Mouse (Mus musculus) kidney, postnatal 0 days (tissue): ENCODE measurements at regions not wholly inside any gene's neighbourhood (a gene's known extent, or its start where the extent isn't known, plus 50 kb on each side); places are given as distances from the start of the nearest gene placed in this dataset.

ENCODE experiments used
- ATAC-seq: fragments of 200-750 bp; cut with Nextera tagmentation; replicated peaks from 2 replicates; pipeline ENCODE4 v1.8.0; 2017; ENCODE audit warnings: low read depth, moderate number of reproducible peaks, moderate TSS enrichment, moderate library complexity; ENCODE audit not compliant: low FRiP score
- DNase-seq: peaks from one replicate; pipeline ENCODE4 v3.0.0-alpha.2; 2016; ENCODE audit warnings: low spot score
- H3K27ac ChIP-seq: fragments of 300-500 bp; sonication (generic); 2 replicates; pipeline ENCODE4 v1.5.1; 2014; ENCODE audit warnings: mild to moderate bottlenecking
- H3K27me3 ChIP-seq: fragments of 300-500 bp; sonication (generic); 2 replicates; pipeline ENCODE4 v1.6.1; 2014; ENCODE audit warnings: low read length, mixed read lengths; ENCODE audit not compliant: insufficient read depth
- H3K36me3 ChIP-seq: fragments of 300-500 bp; sonication (generic); 2 replicates; pipeline ENCODE4 v1.6.1; 2014; ENCODE audit warnings: low read length, mixed read lengths; ENCODE audit not compliant: insufficient read depth
- H3K4me1 ChIP-seq: fragments of 300-500 bp; sonication (generic); replicated peaks from 2 replicates; pipeline ENCODE4 v1.6.1; 2014; ENCODE audit warnings: antibody characterized with exemption, low read length, mixed read lengths; ENCODE audit not compliant: insufficient read depth
- H3K4me2 ChIP-seq: fragments of 300-500 bp; sonication (generic); 2 replicates; pipeline ENCODE4 v1.6.1; 2014; ENCODE audit warnings: mild to moderate bottlenecking, low read length, moderate library complexity, mixed read lengths
- H3K4me3 ChIP-seq: fragments of 300-500 bp; sonication (generic); replicated peaks from 2 replicates; pipeline ENCODE4 v1.5.1; 2014; ENCODE audit warnings: low read depth, low read length
- H3K9ac ChIP-seq: fragments of 300-500 bp; sonication (generic); 2 replicates; pipeline ENCODE4 v1.6.1; 2014; ENCODE audit warnings: low read depth, low read length
- H3K9me3 ChIP-seq: fragments of 300-500 bp; sonication (generic); replicated peaks from 2 replicates; pipeline ENCODE4 v1.6.1; 2016; ENCODE audit warnings: low read length, inconsistent platforms, mixed read lengths
- CTCF ChIP-seq: IDR thresholded peaks from 2 replicates; pipeline ENCODE4 v1.5.1; 2016; ENCODE audit warnings: antibody characterized with exemption, low read depth, mild to moderate bottlenecking, moderate library complexity
- WGBS: fragments of 180-500 bp; shearing (Covaris S2); extraction: QIAGEN DNeasy Blood & Tissue Kit; methylation state at CpG from one replicate; pipeline ENCODE4 v1.1.7; 2014; 5-methylcytosine and 5-hydroxymethylcytosine counted together

DNA sequence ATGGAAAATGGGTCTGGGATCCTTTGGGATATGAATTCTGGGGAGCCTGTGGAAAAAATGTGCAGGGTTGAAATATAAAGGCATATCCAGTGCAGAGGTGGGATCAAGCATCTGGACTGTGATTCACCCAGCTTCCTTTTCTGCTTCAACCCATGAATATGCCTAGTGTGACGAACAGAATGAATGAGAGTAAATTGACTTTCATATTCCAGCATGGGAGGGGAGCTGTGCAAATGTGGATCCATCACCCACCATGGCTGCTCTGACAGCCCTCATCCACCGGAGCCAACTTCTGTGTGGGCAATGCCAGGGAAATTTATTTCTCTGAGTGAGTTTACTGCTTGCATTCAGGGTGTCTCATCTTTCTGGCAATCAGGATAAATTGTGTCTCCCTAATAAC lies 265.8 kb downstream of the Wdr20rt start:
- Histone ChIP-seq H3K9ac (no peak overlapping the region), H3K4me2 (no peak overlapping the region), H3K27me3 (no peaks in the 10 kb centered on the region), H3K4me3 (no peak overlapping the region), H3K36me3 (no peaks in the 10 kb centered on the region), H3K9me3 (no peaks in the 10 kb centered on the region), H3K4me1 (no peaks in the 10 kb centered on the region), H3K27ac (no peak overlapping the region)
- no peak for TF ChIP-seq CTCF
- ATAC-seq, result no peak
- 57% methylated on average over 2 of the region's 2 CpGs for WGBS
- DNase-seq, result no peak

DNA sequence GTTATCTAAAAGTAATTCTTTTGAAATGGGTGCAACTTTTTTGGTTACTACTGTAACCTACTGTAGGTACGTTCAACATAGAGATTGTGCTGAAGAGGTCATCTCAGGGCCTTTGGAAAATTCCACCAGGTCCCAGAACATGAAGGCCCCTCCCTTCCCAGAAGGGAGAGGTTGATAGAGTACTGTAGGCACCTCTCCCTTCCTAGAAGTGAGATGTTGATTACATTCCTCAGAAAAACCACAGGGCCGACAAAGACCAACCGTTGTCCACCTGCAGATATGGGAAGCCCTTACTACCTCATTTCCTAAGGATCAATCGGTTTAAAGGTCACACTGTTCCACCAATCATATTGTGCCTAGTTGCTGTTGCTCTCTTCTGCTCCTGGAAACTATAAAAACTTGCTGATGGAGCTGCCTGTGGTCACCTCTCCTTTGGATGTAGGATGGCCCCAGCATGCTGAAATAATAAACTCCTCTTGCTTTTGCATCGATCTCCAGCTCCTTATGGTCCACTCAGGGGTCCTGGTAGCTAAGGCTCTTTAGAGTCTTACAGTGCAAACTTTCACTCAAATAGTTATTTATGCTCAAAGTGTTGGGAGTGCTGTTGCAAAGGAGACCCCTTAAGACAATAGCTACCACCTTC lies 269.2 kb downstream of the Wdr20rt start:
- no peak for TF ChIP-seq CTCF
- ATAC-seq, result no peak

DNA sequence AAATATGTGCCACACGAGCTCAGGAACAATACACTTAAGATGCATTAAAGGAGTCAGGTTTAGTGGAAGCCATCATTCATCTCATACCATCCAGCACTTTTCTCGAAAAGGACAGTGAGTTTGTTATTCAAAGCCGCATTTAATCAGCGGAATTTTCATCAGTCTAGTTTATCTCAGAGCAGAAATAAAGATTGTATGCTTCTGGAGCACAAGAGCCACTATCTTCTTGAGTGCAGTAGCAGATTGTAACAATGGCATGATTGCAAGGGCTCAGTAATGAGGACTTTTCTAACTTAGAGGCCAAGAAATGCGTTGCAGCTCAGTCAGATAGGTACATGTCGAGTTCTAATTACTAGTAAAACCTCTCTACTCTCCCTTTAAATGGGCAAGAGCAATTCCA lies 271.3 kb downstream of the Wdr20rt start:
- Histone ChIP-seq H3K9ac (no peak overlapping the region), H3K9me3 (no peaks in the 10 kb centered on the region), H3K27me3 (no peaks in the 10 kb centered on the region), H3K27ac (no peak overlapping the region), H3K4me2 (no peak overlapping the region), H3K4me3 (no peak overlapping the region), H3K36me3 (no peaks in the 10 kb centered on the region), H3K4me1 (no peaks in the 10 kb centered on the region)
- no peak for ATAC-seq
- no peak for DNase-seq
- WGBS, result 60% methylated on average over 6 of the region's 6 CpGs
- no peak for TF ChIP-seq CTCF

More for the DNA sequence above, 269.2 kb downstream of the Wdr20rt start:
- Histone ChIP-seq H3K9me3 (no peaks in the 10 kb centered on the region), H3K36me3 (no peaks in the 10 kb centered on the region), H3K4me2 (no peak overlapping the region), H3K4me1 (no peaks in the 10 kb centered on the region), H3K27me3 (no peaks in the 10 kb centered on the region), H3K9ac (no peak overlapping the region), H3K27ac (no peak overlapping the region), H3K4me3 (no peak overlapping the region)
- WGBS, result 90% methylated on average over 5 of the region's 5 CpGs
- DNase-seq, result no peak

DNA sequence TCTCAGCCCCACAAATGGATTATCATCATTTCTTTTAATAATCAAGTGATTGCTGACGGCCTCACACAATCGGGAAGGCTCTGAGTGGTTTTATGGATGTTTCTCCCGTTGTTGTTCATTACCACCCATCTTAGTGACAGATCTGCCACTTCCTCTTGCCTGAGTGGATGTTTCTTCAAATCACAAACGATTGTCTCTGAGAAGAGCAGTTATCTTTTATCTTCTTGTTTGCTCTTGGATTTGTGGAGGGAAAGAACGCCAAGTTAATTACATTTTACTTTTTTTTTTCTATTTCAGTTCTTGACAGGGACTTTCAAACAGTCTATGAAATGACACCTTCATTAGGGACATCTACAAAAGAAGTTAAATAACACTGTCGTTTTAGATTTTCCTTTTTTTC lies 272.3 kb downstream of the Wdr20rt start:
- Histone ChIP-seq H3K36me3 (no peaks in the 10 kb centered on the region), H3K27ac (no peak overlapping the region), H3K9ac (no peak overlapping the region), H3K9me3 (no peaks in the 10 kb centered on the region), H3K4me3 (no peak overlapping the region), H3K27me3 (no peaks in the 10 kb centered on the region), H3K4me2 (no peak overlapping the region), H3K4me1 (no peaks in the 10 kb centered on the region)
- no peak for TF ChIP-seq CTCF
- ATAC-seq, result no peak
- WGBS, result 51% methylated on average over 6 of the region's 6 CpGs
- no peak for DNase-seq

DNA sequence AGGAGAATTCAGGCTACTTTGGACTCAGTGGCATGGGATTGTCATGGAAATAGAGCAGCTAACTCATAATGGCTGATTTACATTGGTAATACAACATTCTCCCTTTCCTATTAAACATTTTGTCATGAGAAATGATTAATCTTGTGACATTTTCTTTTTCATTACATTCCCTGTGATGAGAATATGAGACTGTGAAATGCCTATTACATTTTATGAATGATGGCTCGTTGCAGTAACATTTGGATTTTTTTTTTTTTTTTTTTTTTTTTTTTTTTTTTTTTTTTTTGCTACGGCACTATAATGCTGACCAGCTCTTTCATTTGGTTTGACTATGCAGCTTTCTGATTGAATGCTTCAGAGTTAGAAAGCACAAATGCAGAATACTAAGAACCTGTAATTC lies 276.1 kb downstream of the Wdr20rt start:
- Histone ChIP-seq H3K9me3 (no peaks in the 10 kb centered on the region), H3K27ac (no peak overlapping the region), H3K9ac (no peak overlapping the region), H3K4me2 (no peak overlapping the region), H3K27me3 (no peaks in the 10 kb centered on the region), H3K4me3 (no peak overlapping the region), H3K36me3 (no peaks in the 10 kb centered on the region), H3K4me1 (no peaks in the 10 kb centered on the region)
- 80% methylated on average over 2 of the region's 2 CpGs for WGBS
- DNase-seq, result no peak
- ATAC-seq, result no peak
- TF ChIP-seq CTCF, result no peak

DNA sequence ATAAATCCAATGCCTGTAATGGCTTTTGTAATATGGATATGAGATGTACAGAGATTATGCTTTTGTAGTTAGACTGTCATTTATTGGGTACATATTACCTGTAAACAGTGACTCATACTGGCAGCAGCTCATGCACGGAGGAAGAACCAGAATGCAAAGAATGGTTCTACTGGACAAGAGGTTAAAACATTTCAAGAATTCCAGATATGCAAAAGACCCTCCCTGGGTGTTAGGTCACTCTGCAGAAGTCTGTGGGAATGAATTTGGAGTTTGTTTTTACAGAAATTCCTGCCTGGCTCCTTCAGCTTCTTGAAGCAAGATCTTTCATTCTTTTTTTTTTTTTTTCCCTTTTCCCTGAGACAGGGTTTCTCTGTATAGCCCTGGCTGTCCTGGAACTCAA lies 276.7 kb downstream of the Wdr20rt start:
- DNase-seq (no peak), ATAC-seq (no peak)
- Histone ChIP-seq H3K9ac (no peak overlapping the region), H3K36me3 (no peaks in the 10 kb centered on the region), H3K27ac (no peak overlapping the region), H3K27me3 (no peaks in the 10 kb centered on the region), H3K4me1 (no peaks in the 10 kb centered on the region), H3K9me3 (no peaks in the 10 kb centered on the region), H3K4me2 (no peak overlapping the region), H3K4me3 (no peak overlapping the region)
- 29% methylated on average over 1 of the region's 1 CpGs for WGBS
- no peak for TF ChIP-seq CTCF

DNA sequence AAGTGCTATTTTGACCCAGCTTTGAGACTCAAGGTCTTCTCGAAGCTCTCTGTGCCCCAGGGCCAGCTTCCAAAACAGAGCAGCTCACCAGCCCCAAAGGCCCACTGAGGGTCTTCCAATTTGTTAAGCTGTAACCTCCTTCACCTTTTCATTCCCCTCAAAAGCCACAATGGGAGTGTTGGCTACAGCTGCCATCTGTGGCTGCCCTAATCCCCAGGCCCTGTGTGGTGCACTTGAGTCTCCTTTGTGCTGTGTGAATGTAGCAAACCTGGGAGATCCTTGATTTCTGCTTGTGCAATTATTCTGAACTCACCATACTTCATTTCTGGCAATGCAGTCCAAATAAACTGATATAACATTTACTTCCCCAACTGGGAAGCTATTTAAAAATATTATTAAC lies 287.8 kb downstream of the Wdr20rt start:
- DNase-seq (no peak), ATAC-seq (no peak)
- no peak overlapping the region for H3K27ac ChIP-seq
- no peaks in the 10 kb centered on the region for H3K27me3 ChIP-seq
- 85% methylated on average over 1 of the region's 1 CpGs for WGBS
- no peak overlapping the region for H3K9ac ChIP-seq
- no peak for TF ChIP-seq CTCF
- H3K4me2 ChIP-seq, result no peak overlapping the region
- no peaks in the 10 kb centered on the region for H3K9me3 ChIP-seq
- H3K4me3 ChIP-seq, result no peak overlapping the region
- no peaks in the 10 kb centered on the region for H3K36me3 ChIP-seq
- no peaks in the 10 kb centered on the region for H3K4me1 ChIP-seq
